Mouse (Mus musculus): ENCODE measurements at regions not wholly inside any gene's neighbourhood (a gene's known extent, or its start where the extent isn't known, plus 50 kb on each side); places are given as distances from the start of the nearest gene placed in this dataset.

DNA sequence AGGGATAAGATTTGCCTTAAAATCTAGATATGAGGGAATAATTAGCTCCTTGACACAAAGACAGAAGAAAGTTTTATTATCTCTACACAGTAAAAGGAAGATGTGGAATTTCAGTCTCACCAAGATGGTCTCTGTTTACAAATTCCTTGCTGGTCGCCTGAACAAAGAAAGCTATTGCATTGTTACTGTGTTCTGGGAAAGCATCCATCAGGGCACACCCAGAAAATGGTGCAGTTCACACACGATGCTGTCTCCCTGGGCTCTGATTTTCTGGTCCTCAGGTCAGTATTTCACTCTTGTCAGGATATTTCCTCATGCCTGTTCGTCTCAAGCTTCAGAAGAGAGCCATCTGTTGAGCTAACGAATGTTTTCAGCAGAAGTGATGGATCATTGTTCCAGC, 267.2 kb upstream of the Gadl1 start:
- no peak for TF ChIP-seq CTCF (IDR thresholded peaks at IDR 0.05)
- peak; percentile 75 for TF ChIP-seq EP300 (IDR thresholded peaks at IDR 0.05)

Measured in lung, postnatal 0 days (tissue).